Mouse (Mus musculus) C2C12 (cell line): ENCODE measurements around the gene Nkiras2. TPM values are rescaled to one million over a fixed set of nuclear protein-coding genes. Genes with fewer than 3 reads are reported as not detected.

Source experiments
- H3K27me3 ChIP-seq: one replicate; pipeline ENCODE4 v1.6.1; 2011; ENCODE audit not compliant: control insufficient read depth, insufficient read depth, insufficient read length
- H3K36me3 ChIP-seq: one replicate; pipeline ENCODE4 v1.6.1; 2011; ENCODE audit not compliant: control insufficient read depth, insufficient read depth
- H3K4me3 ChIP-seq: one replicate; pipeline ENCODE4 v1.5.1; 2011; ENCODE audit warnings: mild to moderate bottlenecking, control low read depth; ENCODE audit not compliant: poor library complexity, insufficient read depth, severe bottlenecking
- H3K79me2 ChIP-seq: one replicate; pipeline ENCODE4 v1.6.1; 2011; ENCODE audit not compliant: control insufficient read depth, insufficient read depth
- H3K79me3 ChIP-seq: one replicate; pipeline ENCODE4 v1.6.1; 2011; ENCODE audit warnings: low read depth, control low read depth
- H3ac ChIP-seq: one replicate; pipeline ENCODE3; 2011; ENCODE audit warnings: low read depth; ENCODE audit not compliant: control insufficient read depth, insufficient read length
- CEBPB ChIP-seq: IDR thresholded peaks from one replicate; pipeline ENCODE4 v1.6.1; 2011; ENCODE audit warnings: low read depth, mild to moderate bottlenecking, control low read depth, moderate library complexity
- CTCF ChIP-seq: IDR thresholded peaks from one replicate; pipeline ENCODE4 v1.5.1; 2011; ENCODE audit not compliant: control insufficient read depth, insufficient read depth, insufficient read length
- FOSL1 ChIP-seq: IDR thresholded peaks from one replicate; pipeline ENCODE4 v1.8.0; 2011; ENCODE audit warnings: mild to moderate bottlenecking, low read length; ENCODE audit not compliant: poor library complexity, insufficient read depth, severe bottlenecking
- MAX ChIP-seq: IDR thresholded peaks from one replicate; pipeline ENCODE4 v1.6.1; 2011; ENCODE audit warnings: mild to moderate bottlenecking, control low read depth
- MYOD1 ChIP-seq: IDR thresholded peaks from one replicate; pipeline ENCODE4 v1.6.1; 2011; ENCODE audit warnings: low read depth; ENCODE audit not compliant: control insufficient read depth, insufficient read length
- MYOG ChIP-seq: IDR thresholded peaks from one replicate; pipeline ENCODE4 v1.6.1; 2011; ENCODE audit not compliant: control insufficient read depth, insufficient read length; ENCODE audit errors: extremely low read depth
- USF1 ChIP-seq: IDR thresholded peaks from one replicate; pipeline ENCODE4 v1.6.1; 2011; ENCODE audit warnings: low read depth, mild to moderate bottlenecking, control low read depth, moderate library complexity
- polyA plus RNA-seq: library from polyadenylated mRNA; unstranded; fragments of >200 nt; fragmentation: generic; extraction: Trizol; gene quantifications from one replicate; pipeline ENCODE4 v1.2.1, GENCODE M21; 2012; ENCODE audit warnings: missing spikeins

Gene Nkiras2
- polyA plus RNA-seq, 1 experiment = 36.1 TPM

GRCm38 (mm10) chr11:100592346-100593046 lies 26.5 kb upstream of the Nkiras2 start:
- Histone ChIP-seq H3K27me3 (no peaks in the 10 kb centered on the region), H3K79me2 (no peaks in the 10 kb centered on the region), H3K79me3 (no peaks in the 10 kb centered on the region), H3ac (no peak overlapping the region), H3K36me3 (peaks cover 98% of the 10 kb centered on the region), H3K4me3 (no peak overlapping the region)
- no peak for TF ChIP-seq MYOG
- TF ChIP-seq MYOD1 = no peak
- TF ChIP-seq MAX = no peak
- no peak for TF ChIP-seq USF1
- TF ChIP-seq CEBPB = no peak
- TF ChIP-seq CTCF = no peak
- no peak for TF ChIP-seq FOSL1

- Histone ChIP-seq H3K79me3 (no peaks in the 10 kb centered on the region), H3K79me2 (no peaks in the 10 kb centered on the region), H3K27me3 (no peaks in the 10 kb centered on the region), H3ac (no peak overlapping the region), H3K36me3 (peaks cover 99% of the 10 kb centered on the region), H3K4me3 (no peak overlapping the region)
- TF ChIP-seq MYOD1 (no peak), CEBPB (no peak), MAX (no peak), MYOG (no peak), FOSL1 (no peak), USF1 (no peak), CTCF (no peak)
Measured at GRCm38 (mm10) chr11:100594608-100595007, 24.4 kb upstream of the Nkiras2 start.

- Histone ChIP-seq H3K36me3 (peaks cover 99% of the 10 kb centered on the region), H3K79me3 (no peaks in the 10 kb centered on the region), H3K27me3 (no peaks in the 10 kb centered on the region), H3ac (no peak overlapping the region), H3K79me2 (peaks cover under 1% of the 10 kb centered on the region), H3K4me3 (no peak overlapping the region)
- TF ChIP-seq CEBPB (no peak), FOSL1 (no peak), USF1 (no peak), MYOD1 (no peak), MYOG (no peak), MAX (no peak), CTCF (no peak)
Measured at GRCm38 (mm10) chr11:100595533-100595932, 23.5 kb upstream of the Nkiras2 start.

GRCm38 (mm10) chr11:100598074-100598473 lies 21.0 kb upstream of the Nkiras2 start:
- TF ChIP-seq MAX (no peak), CEBPB (no peak), CTCF (no peak), MYOG (no peak), USF1 (no peak), MYOD1 (no peak), FOSL1 (no peak)
- peaks cover 12% of the 10 kb centered on the region for H3K79me3 ChIP-seq
- H3K36me3 ChIP-seq = peaks cover 93% of the 10 kb centered on the region
- H3K27me3 ChIP-seq = no peaks in the 10 kb centered on the region
- H3ac ChIP-seq = no peak overlapping the region
- H3K4me3 ChIP-seq = no peak overlapping the region
- H3K79me2 ChIP-seq = peaks cover 26% of the 10 kb centered on the region

GRCm38 (mm10) chr11:100601372-100601771 lies 17.7 kb upstream of the Nkiras2 start:
- peaks cover 59% of the 10 kb centered on the region for H3K79me2 ChIP-seq
- H3K36me3 ChIP-seq = peaks cover 70% of the 10 kb centered on the region
- no peak for TF ChIP-seq MYOG
- no peak for TF ChIP-seq USF1
- no peak for TF ChIP-seq CEBPB
- TF ChIP-seq MYOD1 = no peak
- no peak for TF ChIP-seq CTCF
- no peak for TF ChIP-seq FOSL1
- no peak for TF ChIP-seq MAX
- H3K79me3 ChIP-seq = peaks cover 44% of the 10 kb centered on the region
- H3K4me3 ChIP-seq = no peak overlapping the region
- H3ac ChIP-seq = no peak overlapping the region
- no peaks in the 10 kb centered on the region for H3K27me3 ChIP-seq

- H3K79me3 ChIP-seq = peaks cover 60% of the 10 kb centered on the region
- no peak overlapping the region for H3ac ChIP-seq
- TF ChIP-seq MYOG (no peak), FOSL1 (no peak), CEBPB (no peak), MAX (no peak), MYOD1 (no peak), CTCF (no peak), USF1 (no peak)
- H3K27me3 ChIP-seq = no peaks in the 10 kb centered on the region
- peaks cover 77% of the 10 kb centered on the region for H3K79me2 ChIP-seq
- no peak overlapping the region for H3K4me3 ChIP-seq
- peaks cover 61% of the 10 kb centered on the region for H3K36me3 ChIP-seq
Measured at GRCm38 (mm10) chr11:100603155-100603554, 15.9 kb upstream of the Nkiras2 start.
